Mouse (Mus musculus): Measurements from ENCODE around the gene Tfip11.

GRCm38 (mm10) chr5:112355910-112356309 is 29.8 kb downstream of the Tfip11 start, which contains the start of gene Gm6583:
- TF ChIP-seq CTCF (IDR thresholded peaks at IDR 0.05; ENCODE audit: extremely low read depth, insufficient read depth, low read length): no peak
- no peak for TF ChIP-seq POLR2A (IDR thresholded peaks at IDR 0.05; ENCODE audit: extremely low read depth, insufficient read depth, low read length)

Measured in cortical plate, adult 2 months (tissue).